Mouse (Mus musculus) CH12.LX (cell line): ENCODE data around the gene Fcer2a.

ENCODE experiments used
- CHD2 ChIP-seq: IDR thresholded peaks from 2 replicates; pipeline ENCODE4 v1.6.1; 2011; ENCODE audit warnings: low read length, improper control_type of control experiment
- CTCF ChIP-seq, 2 experiments: IDR thresholded peaks in 1 of 2; conservative IDR thresholded peaks in 1 of 2; 2 replicates each; pipeline ENCODE4 v1.5.1; 2011 to 2012; ENCODE audit warnings: low read depth in 2 of 2, low read length in 2 of 2, improper control_type of control experiment in 1 of 2, inconsistent platforms in 1 of 2, mild to moderate bottlenecking in 1 of 2, moderate library complexity in 1 of 2

DNA sequence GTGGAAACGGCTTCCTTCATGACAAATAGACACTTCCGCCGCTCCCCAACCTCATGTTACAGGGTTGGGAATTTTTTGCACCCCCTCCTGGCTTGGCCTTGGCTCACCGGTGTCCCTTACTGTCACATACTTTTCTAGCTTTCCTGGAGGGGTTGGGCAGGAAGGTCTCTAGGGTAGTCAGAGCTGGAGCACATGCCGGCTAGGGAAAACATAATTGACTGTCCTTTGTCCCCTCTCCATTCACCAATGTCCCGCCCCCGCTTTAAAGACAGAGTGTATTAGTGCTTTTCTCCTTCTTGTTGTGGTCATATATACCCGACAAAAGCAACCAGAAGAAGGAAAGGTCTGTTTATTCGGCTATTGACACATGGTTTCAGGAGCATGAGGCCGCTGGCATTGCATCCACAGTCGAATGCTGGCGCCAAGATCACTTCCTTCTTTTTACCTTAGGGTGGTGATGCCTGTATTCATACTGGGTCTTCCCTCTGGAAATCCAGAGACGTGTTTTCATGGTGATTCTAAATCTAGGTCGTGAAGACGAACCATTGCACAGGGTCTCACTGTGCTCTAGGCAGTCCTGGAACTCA lies 16.9 kb downstream of the Fcer2a start:
- TF ChIP-seq CTCF (conservative IDR thresholded peaks at IDR 0.05 in 1 of 2, IDR thresholded peaks at IDR 0.05 in 1 of 2; ENCODE audit: low read depth in 2 of 2, low read length in 2 of 2) (no peak), CHD2 (no peak)
